Mouse (Mus musculus): ENCODE measurements around the gene Gm42688.

Gene Gm42688

GRCm38 (mm10) chr6:83086121-83087035 is 15.0 kb upstream of the Gm42688 start, which contains the start of gene Lbx2:
Gene Lbx2 (plus strand): TSS chr6:83086367.
- DNase-seq (ENCODE audit: low read depth), result no peak

- DNase-seq (ENCODE audit: low read depth), result no peak
Observed at GRCm38 (mm10) chr6:83087205-83087925, 14.1 kb upstream of the Gm42688 start.

GRCm38 (mm10) chr6:83087926-83088260 is 13.5 kb upstream of the Gm42688 start:
- no peak for DNase-seq (ENCODE audit: low read depth)

DNA sequence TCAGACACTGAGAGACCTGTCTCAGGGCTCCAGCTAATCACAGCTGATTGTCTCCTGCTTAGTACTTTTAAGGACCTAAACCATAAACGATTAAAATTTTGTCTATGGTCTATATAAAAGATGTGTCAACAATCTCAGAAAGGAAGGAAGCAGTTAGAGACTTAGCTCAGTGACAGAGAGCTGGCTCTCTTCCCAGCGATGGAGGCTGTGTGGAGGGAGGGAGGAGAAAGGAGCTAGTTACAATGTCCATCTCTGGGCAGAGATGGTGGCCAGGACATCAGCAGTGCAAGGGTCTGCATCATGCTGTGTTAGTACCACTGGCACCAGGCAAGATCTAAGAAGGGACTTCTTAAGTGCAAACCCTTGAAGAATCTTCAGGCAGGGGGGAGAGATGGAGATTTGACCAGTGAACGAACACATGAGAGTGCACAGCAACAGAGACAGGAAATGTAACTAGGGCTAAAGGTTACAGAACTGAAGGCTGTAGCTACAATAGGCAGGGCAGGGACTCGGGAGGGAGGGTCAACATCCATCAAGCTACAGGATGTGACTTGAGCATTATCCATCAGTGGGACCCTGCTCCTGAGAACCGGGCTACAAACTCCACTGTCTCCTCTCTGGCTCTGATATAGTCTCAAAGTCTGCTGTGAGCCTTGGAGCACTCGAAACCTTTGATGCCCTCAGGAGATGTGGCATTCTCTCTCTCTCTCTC is 8.8 kb upstream of the Gm42688 start:
- no peak for DNase-seq (ENCODE audit: low read depth)

GRCm38 (mm10) chr6:83095968-83096367 is 5.4 kb upstream of the Gm42688 start:
- DNase-seq (ENCODE audit: low read depth), result peak; percentile 83

DNA sequence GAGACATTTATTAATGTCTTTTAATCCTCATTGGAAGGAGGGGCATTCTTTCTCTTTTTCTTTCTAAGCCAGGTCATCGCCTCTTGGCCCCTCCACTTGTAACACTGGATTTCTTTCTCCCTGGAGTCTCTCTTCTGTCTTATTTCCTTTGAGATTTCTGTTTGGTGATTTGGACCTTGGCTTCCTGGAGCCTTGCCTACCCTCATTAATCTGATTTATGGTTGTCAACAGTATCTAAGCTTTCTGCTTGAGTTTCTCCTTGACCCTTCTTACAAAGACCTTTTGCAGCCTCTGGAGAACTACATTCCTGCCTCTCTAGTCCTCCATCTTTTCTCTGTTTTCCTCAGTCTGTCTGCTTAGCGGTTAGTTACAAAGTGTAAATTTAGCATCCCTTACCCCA is 3.0 kb upstream of the Gm42688 start:
- no peak for DNase-seq (ENCODE audit: low read depth)

- peak; percentile 81 for DNase-seq (ENCODE audit: low read depth)
Observed at GRCm38 (mm10) chr6:83101688-83102556, 505 bp downstream of the Gm42688 start.

DNA sequence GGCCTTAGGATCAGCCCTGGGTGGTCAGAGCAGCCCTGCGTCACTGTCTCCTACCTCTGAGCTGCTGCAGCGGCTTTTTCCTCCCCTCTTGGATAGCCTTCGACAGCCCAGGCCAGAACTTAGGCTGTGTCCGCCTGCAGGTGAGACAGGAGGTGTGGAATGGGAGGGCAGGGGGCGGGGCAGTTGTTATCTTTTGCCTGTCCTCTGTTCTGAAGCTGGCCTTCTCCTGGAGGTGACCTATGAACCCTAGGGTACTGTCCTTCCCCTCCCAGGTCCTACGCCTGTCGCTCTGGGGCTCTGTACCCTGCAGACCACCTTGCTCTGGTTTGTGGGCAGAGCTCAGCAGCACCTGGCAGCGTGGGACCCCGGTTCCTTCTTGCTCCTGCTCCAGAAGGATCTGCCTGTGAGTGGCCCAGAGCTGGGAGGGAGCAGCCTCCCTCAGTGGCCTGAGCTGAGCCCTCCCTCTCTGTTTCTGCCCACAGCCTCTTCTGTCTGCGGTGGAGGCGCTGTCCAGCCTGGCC is 1.8 kb downstream of the Gm42688 start:
- DNase-seq (ENCODE audit: low read depth), result no peak

GRCm38 (mm10) chr6:83104158-83104557 is 2.7 kb downstream of the Gm42688 start:
- no peak for DNase-seq (ENCODE audit: low read depth)

- peak; percentile 90 for DNase-seq (ENCODE audit: low read depth)
Observed at GRCm38 (mm10) chr6:83107566-83108400, 6.4 kb downstream of the Gm42688 start.

DNA sequence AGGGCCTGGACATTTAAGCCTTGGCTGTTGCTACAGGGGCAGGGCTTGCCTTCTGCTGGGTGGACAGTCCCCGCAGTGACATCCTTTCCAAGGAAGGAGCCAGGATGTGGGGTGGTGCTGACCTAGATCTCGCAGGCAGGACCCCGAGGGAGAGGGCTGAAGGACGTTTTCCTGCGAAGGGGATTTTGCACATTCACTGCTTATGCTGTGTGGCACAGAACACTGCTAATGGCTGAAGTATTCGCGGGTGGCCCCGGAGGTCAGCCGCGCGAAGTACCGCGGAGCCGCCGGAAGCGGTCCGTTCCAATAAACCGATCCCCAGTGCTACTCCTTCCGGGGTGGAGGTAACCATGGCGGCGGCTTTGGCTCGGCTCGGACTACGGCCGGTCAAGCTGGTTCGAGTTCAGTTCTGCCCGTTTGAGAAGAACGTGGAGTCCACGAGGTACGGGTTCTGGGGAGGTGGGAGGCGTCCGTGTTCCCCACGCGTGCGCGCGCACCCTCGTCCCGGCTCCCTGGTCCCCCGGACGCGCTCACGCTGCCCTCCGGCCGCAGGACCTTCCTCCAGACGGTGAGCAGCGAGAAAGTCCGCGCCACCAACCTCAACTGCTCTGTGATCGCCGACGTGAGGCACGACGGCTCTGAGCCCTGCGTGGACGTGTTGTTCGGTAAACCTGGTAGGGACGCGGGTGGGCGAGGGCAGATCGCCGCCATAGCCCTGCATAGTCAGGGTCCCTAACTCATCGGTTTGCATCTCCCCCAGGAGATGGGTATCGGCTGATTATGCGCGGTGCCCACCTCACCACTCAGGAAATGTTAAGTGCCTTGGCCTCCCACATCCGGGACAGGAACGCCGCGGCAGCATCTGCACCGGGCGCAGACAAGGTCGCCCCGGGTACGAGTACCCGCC is 7.6 kb downstream of the Gm42688 start, which contains the start of gene Mrpl53:
Gene Mrpl53, plus strand, starts transcription at position 279 of the 907 bp plus-strand sequence.
- peak; percentile 81 for DNase-seq (ENCODE audit: low read depth)

GRCm38 (mm10) chr6:83111510-83112136 is 10.2 kb downstream of the Gm42688 start:
- no peak for DNase-seq (ENCODE audit: low read depth)

DNA sequence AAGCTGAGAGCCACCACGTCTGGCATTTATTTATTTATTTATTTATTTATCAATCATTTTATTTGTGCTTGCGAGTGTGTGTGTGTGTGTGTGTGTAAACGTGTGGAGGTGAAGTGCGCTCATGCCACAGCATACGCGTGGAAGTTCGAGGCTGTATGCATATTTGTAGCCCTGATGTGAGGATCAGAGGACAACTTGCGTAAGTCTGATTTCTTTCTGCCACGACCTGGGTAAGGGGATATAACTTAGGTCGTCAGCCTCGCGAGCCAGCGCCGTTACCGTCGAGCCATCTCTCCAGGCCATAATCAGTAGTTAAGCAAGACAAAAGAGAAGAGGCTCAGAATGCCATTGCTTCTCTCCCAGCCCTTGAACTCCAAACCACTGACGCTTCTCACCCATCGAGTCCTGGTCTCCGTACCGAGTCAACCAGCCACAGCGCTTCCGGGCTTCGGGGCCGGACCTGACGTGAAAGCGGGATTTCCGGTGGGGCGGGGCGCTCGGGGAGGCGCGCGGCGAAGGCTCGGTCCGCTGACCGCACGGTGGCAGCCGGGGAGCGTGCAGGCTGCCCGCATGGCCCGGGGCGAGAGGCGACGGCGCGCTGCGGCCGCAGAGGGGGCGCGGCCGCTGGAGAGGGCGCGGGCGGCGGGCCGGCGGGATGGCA is 13.7 kb downstream of the Gm42688 start, which contains the start of gene Mogs:
Gene Mogs, plus strand, starts transcription at position 486 of the 661 bp plus-strand sequence.
- DNase-seq (ENCODE audit: low read depth), result peak; percentile 95

DNA sequence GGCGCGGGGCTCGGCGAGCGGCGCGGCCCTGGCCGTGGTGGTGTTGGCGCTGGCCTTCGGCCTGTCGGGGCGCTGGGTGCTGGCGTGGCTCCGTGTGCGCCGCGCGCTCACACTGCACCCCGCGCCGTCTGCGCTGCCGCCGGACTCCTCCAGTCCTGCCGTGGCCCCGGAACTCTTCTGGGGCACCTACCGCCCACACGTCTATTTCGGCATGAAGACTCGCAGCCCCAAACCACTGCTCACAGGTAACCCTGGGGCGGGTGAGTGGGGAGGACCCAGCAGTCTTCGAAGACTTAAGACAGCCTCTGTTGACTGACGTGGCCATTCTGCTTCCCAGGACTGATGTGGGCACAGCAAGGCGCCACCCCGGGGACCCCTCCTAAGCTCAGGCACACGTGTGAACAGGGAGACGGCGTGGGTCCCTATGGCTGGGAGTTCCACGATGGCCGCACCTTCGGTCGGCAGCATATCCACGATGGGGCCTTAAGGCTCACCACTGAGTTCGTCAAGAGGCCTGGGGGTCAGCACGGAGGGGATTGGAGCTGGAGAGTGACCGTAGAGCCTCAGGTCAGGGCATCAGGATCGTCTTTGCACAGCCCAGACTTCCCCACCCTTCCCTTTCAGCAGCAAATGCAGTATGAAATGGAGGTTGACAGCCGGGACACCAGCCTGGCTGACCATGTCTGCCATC is 14.4 kb downstream of the Gm42688 start:
- DNase-seq (ENCODE audit: low read depth), result peak; percentile 73

- DNase-seq (ENCODE audit: low read depth), result no peak
Observed at GRCm38 (mm10) chr6:83116373-83117164, 15.2 kb downstream of the Gm42688 start.

DNA sequence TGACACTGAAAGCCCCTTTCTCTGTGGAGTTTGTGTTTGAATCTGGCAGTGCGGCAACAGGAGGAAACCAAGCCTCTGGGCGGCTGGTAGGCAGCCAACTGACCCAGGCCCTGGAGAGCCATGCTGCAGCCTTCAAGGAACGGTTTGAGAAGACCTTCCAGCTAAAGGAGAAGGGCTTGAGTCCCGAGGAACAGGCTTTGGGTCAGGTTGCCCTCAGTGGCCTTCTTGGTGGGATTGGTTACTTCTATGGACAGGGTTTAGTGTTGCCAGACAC is 15.7 kb downstream of the Gm42688 start:
- no peak for DNase-seq (ENCODE audit: low read depth)

DNA sequence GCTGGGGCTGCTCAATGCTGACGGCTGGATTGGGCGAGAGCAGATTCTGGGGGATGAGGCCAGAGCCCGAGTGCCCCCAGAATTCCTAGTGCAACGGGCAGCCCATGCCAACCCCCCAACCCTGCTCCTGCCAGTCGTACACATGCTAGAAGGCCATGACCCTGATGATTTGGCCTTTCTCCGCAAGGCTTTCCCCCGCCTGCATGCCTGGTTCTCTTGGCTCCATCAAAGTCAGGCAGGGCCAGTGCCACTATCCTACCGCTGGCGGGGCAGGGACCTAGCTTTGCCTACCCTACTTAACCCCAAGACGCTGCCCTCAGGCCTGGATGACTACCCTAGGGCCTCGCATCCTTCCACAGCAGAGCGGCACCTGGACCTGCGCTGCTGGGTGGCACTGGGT is 16.2 kb downstream of the Gm42688 start:
- no peak for DNase-seq (ENCODE audit: low read depth)
